Mouse (Mus musculus): ENCODE measurements around the gene Tspan4.
A peak's percentile ranks its signal among the peaks of the same experiment; 100 is the strongest.

Tspan4 gene

GRCm38 (mm10) chr7:141477578-141478269 is 2.7 kb downstream of the Tspan4 start:
- DNase-seq = peak; percentile 50 to 66

GRCm38 (mm10) chr7:141478270-141478748 is 3.3 kb downstream of the Tspan4 start:
- DNase-seq = no peak

GRCm38 (mm10) chr7:141480842-141481497 is 5.9 kb downstream of the Tspan4 start:
- DNase-seq = peak; percentile 68 to 80

- peak; percentile 78 to 85 for DNase-seq
These were observed 6.7 kb downstream of the Tspan4 start for GRCm38 (mm10) chr7:141481498-141482401.

GRCm38 (mm10) chr7:141482531-141483024 is 7.5 kb downstream of the Tspan4 start:
- no peak for DNase-seq

GRCm38 (mm10) chr7:141483114-141483653 is 8.1 kb downstream of the Tspan4 start:
- no peak for DNase-seq

GRCm38 (mm10) chr7:141484186-141485120 is 9.4 kb downstream of the Tspan4 start:
- no peak for DNase-seq

- no peak for DNase-seq
These were observed 10.1 kb downstream of the Tspan4 start for GRCm38 (mm10) chr7:141485186-141485585.

- no peak for DNase-seq
These were observed 10.6 kb downstream of the Tspan4 start for GRCm38 (mm10) chr7:141485606-141486005.

- no peak for DNase-seq
These were observed 11.2 kb downstream of the Tspan4 start for GRCm38 (mm10) chr7:141486239-141486638.

- DNase-seq = no peak
These were observed 12.1 kb downstream of the Tspan4 start for GRCm38 (mm10) chr7:141487141-141487540.

- peak; percentile 33 to 52 for DNase-seq
These were observed 16.1 kb downstream of the Tspan4 start for GRCm38 (mm10) chr7:141491151-141491550.

- DNase-seq = no peak
These were observed 17.7 kb downstream of the Tspan4 start for GRCm38 (mm10) chr7:141492738-141493137.

- no peak for DNase-seq
These were observed 18.7 kb downstream of the Tspan4 start for GRCm38 (mm10) chr7:141493729-141494128.

- DNase-seq = no peak
These were observed 20.3 kb downstream of the Tspan4 start for GRCm38 (mm10) chr7:141495379-141495778.

- no peak for DNase-seq
These were observed 20.9 kb downstream of the Tspan4 start for GRCm38 (mm10) chr7:141495940-141496339.

GRCm38 (mm10) chr7:141497600-141497999 is 22.6 kb downstream of the Tspan4 start:
- no peak for DNase-seq

GRCm38 (mm10) chr7:141501820-141502555 is 26.9 kb downstream of the Tspan4 start:
- no peak for DNase-seq

GRCm38 (mm10) chr7:141502556-141502905 is 27.5 kb downstream of the Tspan4 start:
- DNase-seq = no peak

- no peak for DNase-seq
These were observed 31.2 kb downstream of the Tspan4 start for GRCm38 (mm10) chr7:141506278-141506677.

GRCm38 (mm10) chr7:141508160-141508559 is 33.1 kb downstream of the Tspan4 start:
- DNase-seq = no peak
